Mouse (Mus musculus) cerebellum, postnatal 4 days (tissue): ENCODE results near the gene Gm3138.
"Not testable (repeated sequence)": the region's sequence is repeated elsewhere in the genome, so short reads cannot be mapped to it uniquely, and the experiment has no call there.

Source experiments
- DNase-seq, 2 experiments: peaks; one replicate each; pipeline ENCODE4 v3.0.0; 2022; ENCODE audit warnings: low spot score in 2 of 2, mixed read lengths in 1 of 2

Gm3138 gene

GRCm38 (mm10) chr14:4249331-4249730 is at the start of gene Gm3138:
Gm3138 (plus strand) TSS chr14:4249631.
- DNase-seq, result not testable (repeated sequence)

DNA sequence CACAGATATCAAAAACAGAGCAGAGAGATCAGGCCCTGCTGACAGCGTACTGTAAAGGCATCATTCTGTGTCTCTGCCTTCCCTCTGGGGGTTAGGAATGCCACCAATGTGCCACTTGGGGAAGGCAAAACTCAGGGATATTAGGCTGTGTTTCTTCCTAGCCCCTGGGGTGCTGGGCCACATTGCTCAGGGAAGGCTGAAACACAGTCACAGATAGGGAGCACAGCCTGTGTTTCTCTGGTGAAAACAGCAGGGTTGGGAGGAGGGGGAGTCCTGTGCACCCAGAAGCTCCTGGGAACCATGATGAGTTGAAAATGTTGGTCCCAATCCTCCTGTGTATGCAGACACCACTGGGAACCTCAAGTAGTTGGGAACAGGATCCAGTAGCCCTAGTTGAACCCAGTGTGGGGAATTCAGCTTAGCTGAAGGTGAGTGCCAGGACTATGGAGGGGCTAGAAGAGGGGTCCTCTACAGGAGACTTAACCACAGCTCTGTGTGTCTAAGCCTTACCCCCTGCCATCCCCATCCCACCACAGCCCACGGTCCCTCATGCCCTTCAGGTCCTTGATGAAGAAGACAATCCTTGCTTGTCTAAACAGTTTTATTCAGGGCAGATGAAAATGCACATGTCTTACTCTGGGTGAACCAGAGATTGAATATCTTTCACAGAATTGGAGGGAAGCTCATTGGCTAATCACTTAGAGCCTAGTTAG is 20.0 kb downstream of the Gm3138 start:
- not testable (repeated sequence) for DNase-seq

DNA sequence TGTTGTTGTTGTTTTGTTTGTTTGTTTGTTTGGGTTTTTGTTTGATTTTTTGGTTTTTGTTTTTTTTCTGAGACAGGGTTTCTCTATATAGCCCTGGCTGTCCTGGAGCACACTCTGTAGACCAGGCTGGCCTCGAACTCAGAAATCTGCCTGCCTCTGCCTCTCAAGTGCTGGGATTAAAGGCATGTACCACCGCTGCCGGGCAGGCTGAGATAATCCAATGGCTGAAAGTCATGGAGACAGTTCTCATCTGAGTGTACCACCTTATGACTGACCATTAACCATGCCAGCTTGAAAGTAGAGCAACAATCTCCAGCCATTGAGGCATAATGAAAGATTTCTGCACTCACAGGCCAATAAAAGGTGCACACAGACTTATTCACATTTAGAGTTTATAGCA is 30.4 kb downstream of the Gm3138 start:
- not testable (repeated sequence) for DNase-seq
